Mouse (Mus musculus) spleen, adult 18-20 months (tissue): Measurements from ENCODE around the gene Serinc2.

Source experiments
- DNase-seq, 2 experiments: peaks; one replicate each; pipeline ENCODE4 v3.0.0; 2022; ENCODE audit warnings: mixed read lengths in 2 of 2

Serinc2 gene

GRCm38 (mm10) chr4:130279105-130279504 is at the start of gene Serinc2:
Serinc2 (minus strand) TSS chr4:130279205.
- DNase-seq: no peak

GRCm38 (mm10) chr4:130327366-130327765 is 48.4 kb upstream of the Serinc2 start:
- DNase-seq: no peak

GRCm38 (mm10) chr4:130325446-130325845 is 46.4 kb upstream of the Serinc2 start:
- no peak for DNase-seq

- DNase-seq: no peak
Observed at GRCm38 (mm10) chr4:130323607-130324006, 44.6 kb upstream of the Serinc2 start.

- no peak for DNase-seq
Observed at GRCm38 (mm10) chr4:130323165-130323564, 44.2 kb upstream of the Serinc2 start.

- no peak for DNase-seq
Observed at GRCm38 (mm10) chr4:130322567-130322966, 43.6 kb upstream of the Serinc2 start.

- no peak for DNase-seq
Observed at GRCm38 (mm10) chr4:130321640-130322039, 42.6 kb upstream of the Serinc2 start.

GRCm38 (mm10) chr4:130319564-130319963 is 40.6 kb upstream of the Serinc2 start:
- DNase-seq: no peak

GRCm38 (mm10) chr4:130318122-130318521 is 39.1 kb upstream of the Serinc2 start:
- DNase-seq: no peak

- no peak for DNase-seq
Observed at GRCm38 (mm10) chr4:130316691-130317090, 37.7 kb upstream of the Serinc2 start.

GRCm38 (mm10) chr4:130315771-130316527 is 36.9 kb upstream of the Serinc2 start:
- no peak for DNase-seq

- DNase-seq: no peak
Observed at GRCm38 (mm10) chr4:130313552-130313951, 34.5 kb upstream of the Serinc2 start.

GRCm38 (mm10) chr4:130312526-130312925 is 33.5 kb upstream of the Serinc2 start:
- DNase-seq: no peak

GRCm38 (mm10) chr4:130309254-130309653 is 30.2 kb upstream of the Serinc2 start:
- no peak for DNase-seq

- DNase-seq: no peak
Observed at GRCm38 (mm10) chr4:130308231-130309081, 29.5 kb upstream of the Serinc2 start, which contains the start of the genes Fabp3 and Gm10570. Fabp3 (plus strand) TSS chr4:130308595. Gm10570 (minus strand) TSS chr4:130308674.

- no peak for DNase-seq
Observed at GRCm38 (mm10) chr4:130307851-130308230, 28.8 kb upstream of the Serinc2 start.

- no peak for DNase-seq
Observed at GRCm38 (mm10) chr4:130306796-130307630, 28.0 kb upstream of the Serinc2 start.

- no peak for DNase-seq
Observed at GRCm38 (mm10) chr4:130304746-130305145, 25.7 kb upstream of the Serinc2 start.

- no peak for DNase-seq
Observed at GRCm38 (mm10) chr4:130302285-130302870, 23.4 kb upstream of the Serinc2 start.

GRCm38 (mm10) chr4:130299629-130300018 is 20.6 kb upstream of the Serinc2 start:
- DNase-seq: no peak

GRCm38 (mm10) chr4:130298877-130299628 is 20.0 kb upstream of the Serinc2 start:
- DNase-seq: no peak

GRCm38 (mm10) chr4:130297123-130297529 is 18.1 kb upstream of the Serinc2 start:
- DNase-seq: no peak
